Mouse (Mus musculus) thymus, adult 18-20 months (tissue): ENCODE measurements around the gene Olfr1353.
"Not testable (repeated sequence)": the region's sequence is repeated elsewhere in the genome, so short reads cannot be mapped to it uniquely, and the experiment has no call there.

Source experiments
- DNase-seq, 2 experiments: peaks; one replicate each; pipeline ENCODE4 v3.0.0; 2022; ENCODE audit warnings: mixed read lengths in 2 of 2

Gene Olfr1353

DNA sequence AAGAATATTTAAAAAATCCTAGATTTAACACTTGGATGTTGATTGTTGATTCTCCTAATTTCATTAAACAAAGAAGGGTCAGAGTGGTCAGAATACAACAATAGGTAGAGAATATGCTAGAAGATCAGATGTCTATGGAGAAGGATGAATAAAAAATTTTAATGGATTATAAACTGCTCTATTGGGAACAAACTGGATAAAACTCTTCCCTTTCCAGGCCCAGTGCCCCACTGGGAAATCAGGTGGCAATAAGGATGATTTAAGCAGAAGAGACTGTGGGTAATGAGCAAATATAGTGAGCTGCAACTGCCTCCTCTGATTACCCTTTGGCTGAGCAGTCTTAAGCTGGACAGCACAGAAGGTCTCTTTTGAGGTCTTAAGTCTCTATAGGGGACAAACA, at the start of gene Olfr1353:
Olfr1353 (plus strand) TSS at position 301 of the 400 bp plus-strand sequence.
- not testable (repeated sequence) for DNase-seq

- DNase-seq, result not testable (repeated sequence)
Observed at GRCm38 (mm10) chr10:78950336-78950735, 12.8 kb upstream of the Olfr1353 start, which contains the start of gene Olfr8. TSS of gene Olfr8 (plus strand) at chr10:78950636.

DNA sequence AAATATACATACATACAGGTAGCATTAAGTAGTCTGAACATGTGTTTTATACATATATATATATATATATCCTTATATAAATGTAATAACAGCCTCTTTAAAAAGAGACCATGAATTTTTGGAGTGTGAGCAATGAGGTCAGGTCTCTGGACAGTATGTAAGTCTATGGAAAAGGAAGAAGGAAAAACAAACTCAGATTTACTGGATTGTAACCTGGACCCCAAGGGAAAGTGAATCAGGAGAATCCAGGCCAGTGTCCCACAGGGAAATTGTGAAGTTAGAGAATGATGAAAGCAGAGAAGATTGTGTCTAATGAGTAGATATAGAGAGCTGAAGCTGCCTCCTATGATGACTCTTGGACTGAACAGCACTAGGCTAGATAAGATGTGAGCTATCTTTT, 17.6 kb downstream of the Olfr1353 start, which contains the start of gene Olfr1352:
Olfr1352 (plus strand) TSS at position 301 of the 400 bp plus-strand sequence.
- DNase-seq, result no peak

- no peak for DNase-seq
Observed at GRCm38 (mm10) chr10:79012172-79012571, 49.1 kb downstream of the Olfr1353 start, which contains the start of gene Olfr1351. TSS of gene Olfr1351 (plus strand) at chr10:79012472.
